Mouse (Mus musculus) thymus, postnatal 14 days (tissue): ENCODE measurements around the gene Pfkfb2.

Source experiments
- DNase-seq: peaks from one replicate; pipeline ENCODE4 v3.0.0; 2021

The Pfkfb2 gene

DNA sequence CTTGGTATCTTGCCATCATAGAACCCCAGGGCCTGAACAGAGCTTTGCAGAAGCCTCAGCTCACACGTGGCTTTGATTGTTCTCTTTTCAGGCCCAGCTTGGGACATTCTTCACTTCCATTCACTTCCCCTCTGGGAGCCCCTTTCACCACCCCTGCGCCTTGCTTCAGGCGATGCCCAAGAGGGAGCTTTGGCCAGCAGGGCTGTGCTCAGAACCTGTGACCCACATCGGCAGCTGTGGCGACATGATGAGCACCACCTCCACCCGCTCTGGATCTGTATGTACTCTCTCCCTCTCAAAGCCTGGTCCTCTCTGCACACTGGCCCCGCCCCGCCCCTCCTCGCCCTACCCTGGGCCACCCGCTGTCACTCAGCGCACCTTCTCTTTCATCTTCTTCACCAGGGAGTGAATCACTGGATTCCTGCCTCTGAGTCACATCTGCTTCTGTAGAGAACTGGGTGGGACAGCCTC lies 8.4 kb upstream of the Pfkfb2 start:
- peak; percentile 2 for DNase-seq

DNA sequence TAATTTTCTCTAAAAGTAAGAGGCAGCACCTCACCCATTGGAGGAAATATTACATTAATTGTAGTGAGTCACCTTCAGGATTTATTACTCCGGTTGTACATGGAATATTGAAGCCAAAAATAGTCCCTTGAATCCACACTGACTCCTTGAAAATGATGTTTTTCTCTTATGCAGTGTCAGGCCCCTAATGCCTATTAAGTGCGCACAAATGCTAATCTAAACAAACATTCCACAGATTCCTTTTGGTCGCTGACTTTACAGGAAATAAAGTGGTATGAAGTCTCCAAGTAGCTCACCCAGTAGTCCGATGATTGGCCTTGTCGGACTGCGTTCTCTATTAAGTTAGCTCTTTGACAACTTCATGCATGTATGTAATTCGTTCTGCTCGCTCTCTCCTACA lies 5.8 kb upstream of the Pfkfb2 start:
- no peak for DNase-seq

DNA sequence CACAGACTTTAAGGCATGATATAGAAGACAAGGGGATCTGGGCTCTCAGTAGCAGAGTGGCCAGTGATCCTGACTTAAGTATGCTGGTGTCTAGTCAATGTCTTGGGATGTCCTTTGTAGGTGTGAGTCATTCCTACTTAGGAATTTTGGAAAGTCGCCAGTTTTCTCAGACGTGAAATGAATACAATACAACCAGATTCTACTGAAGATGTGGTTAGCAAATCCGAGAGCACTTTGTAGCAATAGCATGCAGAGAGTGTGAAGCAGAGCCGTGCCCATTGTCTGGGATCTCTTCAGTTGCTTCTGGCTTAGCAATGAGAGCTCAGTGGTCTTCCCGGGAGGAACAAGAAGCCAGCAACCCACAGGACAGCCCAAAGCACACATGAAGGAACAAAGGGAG lies 5.4 kb upstream of the Pfkfb2 start:
- no peak for DNase-seq

DNA sequence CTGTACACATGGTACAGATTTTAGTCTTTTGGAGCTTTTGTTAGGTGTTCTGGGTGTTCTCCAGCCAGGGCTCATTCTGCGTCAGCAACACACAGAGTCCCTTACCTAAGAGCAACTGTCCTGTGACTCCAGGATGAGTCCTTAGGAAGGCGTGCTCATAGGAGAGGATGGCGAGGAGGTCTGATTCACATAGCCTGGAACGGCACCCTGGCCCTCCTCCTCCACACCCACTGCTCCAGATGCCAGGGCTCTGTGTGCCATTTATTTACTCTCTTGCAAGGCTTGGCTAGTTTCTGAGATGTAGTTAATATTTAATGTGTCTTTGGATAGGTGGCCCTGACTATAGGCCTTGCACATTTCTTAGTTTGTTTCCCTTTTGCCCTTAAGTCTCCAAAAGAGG lies 4.6 kb upstream of the Pfkfb2 start:
- DNase-seq = no peak

DNA sequence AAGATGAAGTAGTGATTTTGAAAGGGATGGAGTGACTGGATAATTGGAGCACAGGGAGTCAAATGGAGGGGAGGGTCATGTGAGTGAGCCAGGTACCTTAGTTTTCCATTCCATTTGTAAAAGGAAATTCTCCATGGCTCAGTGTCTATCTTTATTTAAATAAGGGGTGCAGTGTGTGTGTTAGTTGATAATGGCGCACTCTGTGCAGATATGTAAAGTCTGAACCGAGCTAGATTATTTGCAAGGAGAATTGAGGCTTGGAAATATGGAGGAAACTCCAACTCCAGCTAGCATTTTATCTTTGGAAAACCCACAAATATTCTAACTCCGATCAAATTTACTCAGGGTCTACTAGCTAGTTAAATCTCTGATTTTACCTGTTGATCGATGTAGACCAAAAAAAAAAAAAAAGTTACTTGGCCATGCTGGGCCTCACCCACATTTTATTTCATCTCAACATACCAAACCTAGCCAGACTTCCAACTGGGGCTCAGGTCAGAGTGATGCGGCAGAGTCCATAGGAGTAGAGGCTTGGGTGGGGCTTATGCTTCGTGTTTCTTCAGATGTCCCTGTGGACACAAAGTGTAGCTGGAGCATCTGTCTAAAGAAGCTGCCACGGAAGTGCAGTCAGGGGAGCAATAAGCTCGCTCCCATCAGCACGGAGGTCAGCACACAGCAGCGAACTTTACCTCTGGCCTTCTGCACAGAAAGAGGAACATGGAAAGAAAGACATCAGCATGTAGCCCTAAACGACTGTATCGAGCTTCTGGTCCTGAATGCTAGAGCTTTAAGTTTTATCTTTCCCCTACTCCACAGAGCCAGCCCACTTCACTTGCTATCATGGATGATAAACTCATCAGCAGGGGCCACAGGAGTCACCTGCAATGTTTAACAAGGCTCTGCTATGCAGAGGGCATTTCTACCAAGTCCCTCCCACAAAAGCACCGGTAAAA lies 3.9 kb upstream of the Pfkfb2 start:
- no peak for DNase-seq

DNA sequence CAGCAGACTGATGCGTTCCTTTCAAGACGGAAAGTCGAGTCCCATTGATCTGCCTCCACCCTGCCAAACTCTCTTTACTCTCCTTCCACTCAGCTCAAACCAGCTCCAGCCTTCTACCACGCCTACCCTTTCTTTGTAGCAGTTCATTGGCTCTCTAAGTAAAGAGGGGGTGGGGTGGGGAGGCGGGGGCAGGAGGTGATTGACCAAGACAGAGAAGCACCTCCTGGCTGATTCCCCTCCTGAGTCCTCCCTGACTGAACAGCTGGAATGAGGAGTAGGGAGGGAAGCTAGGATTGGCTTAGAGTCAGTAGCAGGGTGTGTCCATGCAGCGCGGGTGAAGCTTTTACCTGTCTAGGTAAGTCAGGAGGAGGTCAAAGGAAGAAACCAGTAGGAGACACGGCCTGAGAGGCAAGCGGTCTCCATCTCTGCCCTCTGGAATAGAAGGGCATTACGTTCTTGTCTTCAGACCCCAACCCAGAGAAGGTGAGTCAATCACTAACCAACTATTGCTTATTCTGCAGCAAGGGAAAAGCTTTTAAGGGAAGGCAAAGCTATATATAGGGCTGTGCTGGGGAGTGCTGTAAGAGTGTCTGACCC lies 2.8 kb upstream of the Pfkfb2 start, which contains the start of gene AA986860:
TSS of gene AA986860 (plus strand) at position 236 of the 597 bp plus-strand sequence.
- no peak for DNase-seq

DNA sequence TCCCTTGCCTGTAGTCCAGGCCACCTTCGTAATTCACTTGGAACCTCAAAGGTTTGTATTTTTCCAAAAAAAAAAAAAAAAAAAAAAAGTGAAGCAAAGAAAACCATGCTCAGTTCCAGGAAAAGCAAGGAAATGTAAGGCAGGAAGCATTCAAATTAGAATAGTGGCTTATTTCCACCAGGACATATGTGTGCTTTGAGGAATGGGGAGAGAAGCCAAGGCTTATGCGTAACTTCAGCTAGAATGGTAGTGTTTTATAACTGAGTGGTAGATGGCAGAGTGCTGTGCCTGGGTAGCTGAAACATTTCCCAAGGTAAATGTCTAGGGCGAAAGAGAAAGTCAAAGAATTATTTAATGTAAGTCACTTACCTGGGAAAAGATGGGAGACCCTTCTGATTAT lies 345 bp downstream of the Pfkfb2 start:
- DNase-seq = no peak

DNA sequence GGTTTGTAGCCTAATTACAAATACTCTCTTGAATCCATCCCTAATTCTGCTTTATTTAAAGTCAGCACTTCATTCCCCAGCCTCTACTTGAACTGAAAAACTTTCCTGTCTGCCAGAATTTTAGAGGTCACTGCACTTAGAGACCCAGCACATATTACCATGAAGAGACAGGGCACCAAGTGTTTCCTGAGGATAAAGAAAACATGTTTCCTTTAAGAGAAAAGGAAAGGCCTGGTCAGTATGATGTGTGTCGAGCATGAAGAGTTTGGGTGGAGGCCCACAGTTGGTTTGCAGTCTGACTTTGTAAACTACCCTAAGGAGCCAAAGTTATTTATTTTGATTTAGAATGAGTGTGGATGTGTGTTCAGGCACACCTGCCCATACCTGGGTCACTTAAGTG lies 983 bp downstream of the Pfkfb2 start:
- no peak for DNase-seq

DNA sequence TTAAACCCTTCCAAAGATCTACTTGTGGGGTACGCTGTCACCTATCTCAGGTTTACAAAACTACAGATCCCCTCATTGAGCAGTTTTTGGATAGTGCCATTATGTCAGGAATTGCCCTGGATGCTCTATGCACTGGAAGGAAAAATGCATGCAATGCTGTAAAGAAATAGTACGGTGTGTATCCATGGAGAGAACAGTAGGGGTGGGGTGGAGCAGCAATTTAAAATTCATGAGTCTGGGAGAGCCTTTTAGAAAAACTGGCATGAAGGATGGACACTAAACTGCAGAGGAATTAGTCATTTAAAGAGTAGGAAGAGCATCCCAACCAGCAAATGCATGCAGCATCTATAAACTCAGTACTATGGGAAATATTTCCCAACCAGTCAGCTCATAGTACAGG lies 2.7 kb downstream of the Pfkfb2 start:
- DNase-seq = no peak

DNA sequence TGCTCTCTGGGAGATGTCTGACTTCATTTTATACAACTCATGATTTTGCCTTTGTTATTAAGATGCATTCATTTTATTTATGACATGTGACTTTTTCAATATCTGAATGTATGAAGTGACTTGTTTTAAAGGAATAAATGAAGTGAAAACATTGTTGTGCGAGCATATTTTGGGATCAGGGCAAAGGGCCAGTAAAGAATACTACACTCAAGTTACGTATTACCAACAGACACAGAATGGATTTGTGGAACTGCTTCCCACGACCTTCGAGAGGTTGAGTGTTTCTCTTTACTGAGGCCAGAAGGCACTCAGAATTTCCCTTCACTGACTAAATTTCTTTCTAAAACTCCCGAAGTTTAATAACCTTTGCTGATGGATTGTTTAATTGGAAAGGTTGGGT lies 4.8 kb downstream of the Pfkfb2 start:
- no peak for DNase-seq

DNA sequence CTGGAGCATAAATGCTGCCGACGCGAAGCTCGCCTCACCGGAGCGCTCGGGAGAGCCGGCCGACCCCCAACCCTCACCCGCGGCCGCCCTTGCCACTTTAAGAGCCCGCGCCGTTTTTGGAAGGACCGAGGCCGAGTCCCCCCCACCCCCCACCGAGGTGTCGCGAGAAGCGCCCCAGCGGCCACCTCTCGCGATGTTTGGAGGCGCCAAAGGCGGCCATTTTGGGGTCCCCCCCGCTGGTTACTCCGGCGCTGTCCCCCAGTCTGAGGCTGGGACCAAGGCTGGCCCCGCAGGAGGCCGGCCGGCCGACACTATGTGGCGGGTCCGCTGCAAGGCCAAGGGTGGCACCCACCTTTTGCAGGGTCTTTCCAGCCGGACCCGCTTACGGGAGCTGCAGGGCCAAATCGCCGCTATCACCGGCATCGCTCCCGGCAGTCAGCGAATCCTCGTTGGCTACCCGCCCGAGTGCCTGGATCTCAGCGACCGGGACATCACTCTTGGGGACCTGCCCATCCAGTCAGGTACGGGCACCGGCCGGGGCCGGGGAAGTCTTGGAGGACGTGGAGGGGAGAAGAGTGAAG lies 11.7 kb downstream of the Pfkfb2 start, which contains the start of gene Yod1:
TSS of gene Yod1 (plus strand) at position 37 of the 581 bp plus-strand sequence.
- peak; percentile 92 for DNase-seq

DNA sequence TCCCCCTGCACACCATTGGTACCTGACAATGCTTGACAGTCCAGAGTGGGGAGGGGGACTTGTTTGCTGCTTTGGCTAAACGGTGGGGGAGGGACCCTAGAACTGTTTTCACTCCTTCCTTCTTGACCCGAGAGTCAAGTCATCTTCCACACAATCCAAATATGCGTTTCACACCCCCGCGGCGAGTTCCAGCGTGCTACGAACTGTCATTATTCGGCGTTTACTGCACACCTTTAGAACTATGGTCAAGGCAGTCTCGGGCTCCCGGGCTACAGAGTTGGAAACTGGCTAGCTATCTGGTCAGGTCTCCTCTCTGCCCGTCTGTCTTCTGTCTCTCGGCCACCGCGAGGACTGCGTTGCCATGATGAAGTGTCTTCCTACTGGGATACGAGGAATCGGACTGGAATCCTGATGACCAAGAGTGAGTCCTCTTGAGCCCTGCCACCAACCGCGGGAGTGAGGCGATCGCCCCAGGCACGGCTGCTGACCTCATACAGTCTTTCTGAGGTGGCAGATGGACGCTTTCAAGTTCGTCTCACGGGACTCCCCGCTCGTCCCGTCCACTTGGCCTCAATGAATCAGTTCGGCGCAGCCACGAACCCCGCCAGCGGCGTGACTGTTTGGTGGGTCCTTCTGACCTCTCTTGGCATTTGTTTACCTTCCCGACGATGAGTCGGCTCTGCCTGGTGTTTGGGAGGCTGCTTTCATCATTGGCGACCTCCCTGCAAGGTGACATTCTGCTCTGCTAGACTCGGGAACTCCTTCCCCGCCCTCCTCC lies 12.4 kb downstream of the Pfkfb2 start:
- peak; percentile 51 for DNase-seq

DNA sequence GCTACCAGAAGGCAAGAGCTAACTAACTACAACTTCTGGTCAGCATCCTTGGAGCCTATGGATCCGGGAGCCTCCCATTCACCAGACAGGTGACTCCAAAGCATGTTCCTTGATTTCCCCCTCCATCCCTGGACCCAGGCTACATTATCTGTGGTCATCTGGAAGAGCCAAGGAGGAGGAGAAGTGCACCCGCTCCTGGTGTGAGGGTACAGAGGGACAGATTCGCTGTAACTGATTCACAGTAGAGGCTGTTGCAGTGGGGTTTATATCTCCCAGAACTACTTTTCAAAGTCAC lies 12.9 kb downstream of the Pfkfb2 start:
- DNase-seq = no peak

DNA sequence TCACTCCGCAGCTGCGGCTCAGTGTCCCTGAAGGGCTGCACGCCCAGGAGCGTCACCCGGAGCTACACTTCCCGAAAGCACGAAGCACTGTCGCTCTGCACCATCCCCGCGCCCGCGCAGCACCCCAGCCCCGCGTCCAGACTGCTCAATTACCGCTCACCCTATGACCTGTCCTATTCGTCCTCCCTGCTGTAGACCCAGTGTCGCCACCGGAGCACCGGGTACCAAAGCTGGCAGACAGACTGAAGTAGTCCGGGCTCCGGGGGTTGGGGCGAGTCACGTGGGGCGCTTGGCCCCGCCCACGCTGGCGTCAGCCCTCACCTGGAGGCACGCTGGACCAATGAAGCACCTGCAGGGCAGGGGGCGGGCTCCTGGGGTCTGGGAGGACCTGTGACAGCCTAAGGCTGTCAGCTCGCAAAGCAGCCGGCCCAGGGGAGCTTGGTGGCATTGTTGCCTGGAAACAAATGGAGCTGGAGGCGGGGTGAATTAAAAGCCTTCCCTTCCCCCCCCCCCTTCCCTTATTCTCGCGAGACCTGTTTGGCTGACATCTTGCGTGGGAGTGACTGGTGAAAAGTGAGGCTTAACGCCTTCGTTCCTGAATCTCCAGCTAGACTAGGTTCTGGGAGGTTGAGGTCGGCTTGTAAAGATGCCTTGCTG lies 13.4 kb downstream of the Pfkfb2 start, which contains the start of gene Gm29427:
TSS of gene Gm29427 (minus strand) at position 239 of the 657 bp plus-strand sequence.
- DNase-seq = peak; percentile 98

DNA sequence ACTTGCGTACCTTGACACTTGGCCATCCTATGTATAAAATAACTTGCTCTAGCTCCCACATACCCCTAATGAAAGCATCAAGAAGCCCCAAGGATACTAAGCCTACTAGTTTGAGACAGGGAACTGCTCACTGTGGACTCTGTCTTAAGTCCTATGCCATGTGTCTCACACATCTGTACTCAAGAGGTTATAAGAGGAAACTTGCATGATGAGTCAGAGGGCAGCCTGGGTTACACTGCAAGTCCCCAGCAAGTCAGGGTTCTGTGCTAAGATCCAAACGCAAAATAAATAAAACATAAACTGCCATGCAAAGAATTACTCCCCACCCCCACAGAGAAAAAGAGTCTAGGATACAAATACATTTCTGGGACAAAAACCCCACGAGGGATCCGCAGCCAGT lies 15.0 kb downstream of the Pfkfb2 start:
- DNase-seq = no peak

DNA sequence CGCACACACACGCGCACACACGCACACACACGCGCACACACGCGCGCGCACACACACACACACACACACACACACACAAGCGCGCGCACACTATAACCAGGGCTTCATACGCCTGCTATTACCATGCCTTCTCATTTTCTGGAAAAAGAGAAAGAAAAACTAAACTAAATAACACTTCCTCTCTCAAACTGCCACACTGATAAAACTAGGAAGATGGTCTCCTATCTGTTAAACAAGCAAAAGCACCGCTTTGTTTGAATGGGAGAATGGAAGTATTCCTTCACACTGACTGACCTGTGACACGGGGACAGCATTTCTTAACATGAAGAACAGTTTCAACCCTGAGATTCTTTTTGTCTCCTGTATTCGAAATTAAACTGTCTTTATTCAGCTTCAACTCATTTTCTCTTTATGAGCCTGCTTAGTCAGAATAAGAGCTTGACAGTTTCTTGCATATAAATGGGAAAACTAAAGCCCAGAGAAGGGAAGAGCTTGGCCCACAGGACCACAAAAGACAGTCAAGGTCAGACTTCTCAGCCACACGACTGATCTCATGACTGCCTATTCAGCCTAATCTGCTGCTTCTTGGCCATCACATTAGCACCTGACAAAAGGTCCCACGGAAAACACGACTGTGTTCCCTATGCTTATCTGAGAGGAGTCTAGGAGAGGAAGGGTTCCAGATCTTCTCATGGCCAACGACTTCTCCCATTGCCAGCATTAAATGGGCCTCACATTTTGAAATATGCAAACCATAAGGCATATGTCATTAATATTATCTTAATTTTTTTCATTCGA lies 18.6 kb downstream of the Pfkfb2 start:
- DNase-seq = no peak

DNA sequence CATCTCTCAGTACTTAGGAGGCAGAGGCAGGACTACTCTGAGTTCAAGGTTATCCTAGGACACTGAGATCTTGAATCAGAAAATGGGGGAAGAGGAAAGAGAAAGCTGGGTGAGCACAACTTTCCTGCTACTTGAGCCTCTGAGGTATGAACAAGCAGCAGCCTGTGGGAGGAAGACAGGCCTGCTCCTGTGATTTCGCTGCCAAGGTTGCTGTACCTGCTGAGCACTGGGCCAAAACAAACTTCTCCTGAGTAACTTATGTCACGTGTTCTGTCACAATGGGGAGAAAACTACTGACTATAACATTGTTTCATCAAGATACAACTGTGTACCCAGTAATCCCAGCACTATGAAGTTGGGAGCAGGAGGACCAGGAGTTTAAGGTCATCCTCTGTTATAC lies 25.4 kb downstream of the Pfkfb2 start:
- no peak for DNase-seq

DNA sequence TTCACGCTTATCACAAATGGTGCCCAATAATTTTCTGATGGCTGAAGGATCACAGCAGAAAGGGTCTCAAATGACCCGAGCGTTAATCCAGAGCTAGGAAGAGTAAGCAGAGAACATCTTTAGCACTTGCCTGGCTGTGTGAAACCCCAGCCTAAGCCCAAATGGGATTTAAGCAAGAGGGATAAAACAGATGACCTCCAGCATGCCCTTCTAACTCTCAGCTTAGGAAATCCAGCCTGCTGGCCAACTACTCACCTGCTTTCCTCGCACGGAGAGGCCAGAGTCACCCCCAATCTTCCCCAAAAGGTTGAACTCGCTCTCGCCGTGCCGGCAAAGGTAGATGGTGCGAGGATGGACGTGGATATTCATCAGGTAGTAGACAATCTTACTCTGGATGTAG lies 27.1 kb downstream of the Pfkfb2 start:
- no peak for DNase-seq

DNA sequence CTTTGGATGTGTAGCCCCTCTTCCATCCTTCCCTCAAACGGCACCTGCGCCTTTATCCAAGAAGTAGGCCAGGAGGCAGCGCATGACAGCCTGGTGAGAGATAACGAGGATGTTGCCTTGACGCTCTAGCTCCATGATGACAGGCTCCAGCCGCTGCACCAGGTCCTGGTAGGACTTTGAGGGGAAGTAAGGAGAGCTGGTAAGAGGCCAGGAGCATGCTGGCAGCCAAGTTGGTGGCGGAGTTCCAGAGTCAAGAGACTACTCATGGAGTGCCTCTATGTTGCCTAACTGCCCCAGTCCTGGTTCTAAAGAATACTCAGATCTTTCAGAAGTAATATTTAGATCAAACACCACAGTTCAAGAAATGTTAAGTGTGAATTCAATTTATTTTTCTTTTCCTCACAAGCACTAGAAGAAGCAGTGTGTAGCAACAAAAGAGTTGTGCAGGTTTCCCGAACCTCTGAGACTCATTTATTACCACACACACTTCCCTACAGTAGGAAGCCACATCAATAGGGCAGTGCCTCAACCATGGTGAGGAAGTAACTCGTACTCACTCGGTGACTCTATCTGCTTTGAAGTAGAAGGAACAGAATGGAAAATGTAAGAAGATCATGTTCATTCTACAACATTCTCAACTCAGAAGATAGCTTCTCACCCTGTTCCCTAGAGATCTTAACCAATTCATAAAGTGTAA lies 29.0 kb downstream of the Pfkfb2 start:
- peak; percentile 31 for DNase-seq

DNA sequence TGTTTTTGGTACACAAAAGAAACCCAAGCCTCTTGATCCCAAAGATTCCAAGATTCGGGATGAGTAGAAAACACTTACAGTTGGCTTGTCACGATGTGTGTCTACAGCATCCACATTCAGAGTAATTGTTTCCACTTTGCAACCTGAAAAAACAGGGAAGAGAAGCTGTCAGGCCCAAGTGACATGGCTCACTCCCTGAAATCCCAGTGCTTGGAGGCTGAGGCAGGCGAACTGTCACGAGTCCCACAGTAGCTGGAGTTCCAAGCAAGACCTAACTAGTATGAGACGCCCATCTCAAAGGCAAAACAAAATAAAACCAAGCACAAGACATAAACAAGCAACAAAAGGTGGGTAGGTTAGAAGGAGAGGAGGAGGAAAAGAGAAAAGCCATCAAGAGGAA lies 30.5 kb downstream of the Pfkfb2 start:
- DNase-seq = no peak

DNA sequence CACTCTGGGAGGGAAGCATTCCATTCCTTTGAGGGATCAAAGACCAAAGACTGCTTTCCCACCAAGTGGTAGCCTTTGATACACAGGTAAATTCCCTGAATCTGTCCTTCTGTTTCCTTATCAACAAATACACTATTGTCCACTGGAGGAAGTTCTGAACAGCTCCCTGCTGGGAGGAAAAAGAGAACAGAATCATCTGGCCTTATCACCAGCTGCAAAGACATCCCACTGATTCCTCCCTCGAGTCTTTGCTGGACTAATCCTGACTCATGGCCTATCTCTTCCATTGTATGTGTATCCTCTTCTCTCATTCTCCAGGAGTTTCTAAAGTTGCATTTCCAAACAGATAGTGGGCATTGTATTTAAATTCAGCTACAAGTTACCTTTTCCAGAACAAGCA lies 45.1 kb downstream of the Pfkfb2 start:
- DNase-seq = no peak
